Mouse (Mus musculus) heart, embryonic 14.5 days (tissue): Measurements from ENCODE around the gene Pex14. TPM values are rescaled to one million over a fixed set of nuclear protein-coding genes. Genes with fewer than 3 reads are reported as not detected.
"Not testable (repeated sequence)": the region's sequence is repeated elsewhere in the genome, so short reads cannot be mapped to it uniquely, and the experiment has no call there.

Experiments used
- ATAC-seq: fragments of 200-750 bp; cut with Nextera tagmentation; 2 replicates; pipeline ENCODE4 v1.8.0; 2017; ENCODE audit warnings: low read depth, moderate TSS enrichment; ENCODE audit not compliant: insufficient number of reproducible peaks, insufficient read depth, low FRiP score
- H3K27ac ChIP-seq, 2 experiments: fragments of 200-500 bp in 1 of 2; fragments of 300-500 bp in 1 of 2; sonication (generic) in 1 of 2; replicated peaks in 1 of 2; 2 replicates each; pipeline ENCODE4 v1.5.1; 2012 to 2014; ENCODE audit warnings: low read depth in 2 of 2, low read length in 2 of 2, control low read depth in 1 of 2, mild to moderate bottlenecking in 1 of 2, mixed read lengths in 1 of 2; ENCODE audit not compliant: control insufficient read depth in 1 of 2, insufficient read depth in 1 of 2
- H3K27me3 ChIP-seq: fragments of 300-500 bp; sonication (generic); 2 replicates; pipeline ENCODE4 v1.6.1; 2014; ENCODE audit warnings: mild to moderate bottlenecking, low read length, control low read depth; ENCODE audit not compliant: control insufficient read depth, insufficient read depth
- H3K36me3 ChIP-seq: fragments of 300-500 bp; sonication (generic); 2 replicates; pipeline ENCODE4 v1.6.1; 2014; ENCODE audit warnings: mild to moderate bottlenecking, control low read depth, low read length, mixed read lengths; ENCODE audit not compliant: control insufficient read depth, insufficient read depth
- H3K4me1 ChIP-seq, 2 experiments: fragments of 200-500 bp in 1 of 2; fragments of 300-500 bp in 1 of 2; sonication (generic) in 1 of 2; 2 replicates each; pipeline ENCODE4 v1.6.1; 2012 to 2014; ENCODE audit warnings: low read length in 2 of 2, control low read depth in 1 of 2, mixed read lengths in 1 of 2; ENCODE audit not compliant: control insufficient read depth in 2 of 2, insufficient read depth in 2 of 2
- H3K4me2 ChIP-seq: fragments of 300-500 bp; sonication (generic); 2 replicates; pipeline ENCODE4 v1.6.1; 2014; ENCODE audit warnings: mild to moderate bottlenecking, low read length
- H3K4me3 ChIP-seq, 2 experiments: fragments of 200-500 bp in 1 of 2; fragments of 300-500 bp in 1 of 2; sonication (generic) in 1 of 2; 2 replicates each; pipeline ENCODE4 v1.5.1; 2012 to 2014; ENCODE audit warnings: low read length in 2 of 2, mild to moderate bottlenecking in 2 of 2, control low read depth in 1 of 2, low read depth in 1 of 2, moderate library complexity in 1 of 2; ENCODE audit not compliant: control insufficient read depth in 1 of 2, insufficient read depth in 1 of 2
- H3K9ac ChIP-seq: fragments of 300-500 bp; sonication (generic); 2 replicates; pipeline ENCODE4 v1.6.1; 2014; ENCODE audit warnings: mild to moderate bottlenecking, low read length
- H3K9me3 ChIP-seq: fragments of 300-500 bp; sonication (generic); 2 replicates; pipeline ENCODE4 v1.6.1; 2016; ENCODE audit warnings: low read length, control low read depth; ENCODE audit not compliant: control insufficient read depth
- WGBS: fragments of 180-500 bp; shearing (Covaris S2); extraction: QIAGEN DNeasy Blood & Tissue Kit; methylation state at CpG from one replicate; pipeline ENCODE4 v1.1.7; 2014; 5-methylcytosine and 5-hydroxymethylcytosine counted together
- polyA plus RNA-seq: library from polyadenylated mRNA; unstranded; fragments of >200 nt; fragmentation: Nextera tagmentation; extraction: Ambion mirVana; gene quantifications from 2 replicates; pipeline ENCODE4 v1.2.1, GENCODE M21; 2014

The Pex14 gene
- polyA plus RNA-seq, 1 experiment from 2014 or later, result 31.2 TPM

GRCm38 (mm10) chr4:149128467-149128866 is 28.8 kb upstream of the Pex14 start:
- WGBS, result 82% methylated on average over 18 of the region's 18 CpGs
- Histone ChIP-seq H3K36me3 (peaks cover 53% of the 10 kb centered on the region), H3K4me2 (no peak overlapping the region), H3K27ac (no peak overlapping the region), H3K4me1 (peaks cover 0 to 5% of the 10 kb centered on the region in 2 experiments; a peak in 2 of 4 replicates), H3K9ac (no peak overlapping the region), H3K27me3 (no peaks in the 10 kb centered on the region), H3K9me3 (no peaks in the 10 kb centered on the region), H3K4me3 (no peak overlapping the region)
- ATAC-seq, result no peak

GRCm38 (mm10) chr4:149126663-149127062 is 27.0 kb upstream of the Pex14 start, which contains the start of gene Cort:
Cort (minus strand) TSS chr4:149126763.
- Histone ChIP-seq H3K4me2 (no peak within 1 kb of the TSS), H3K9ac (no peak within 1 kb of the TSS), H3K27me3 (no peaks in the 10 kb centered on the region), H3K9me3 (no peaks in the 10 kb centered on the region), H3K36me3 (peaks cover 50% of the 10 kb centered on the region), H3K27ac (no peak within 1 kb of the TSS), H3K4me3 (no peak within 1 kb of the TSS), H3K4me1 (peaks cover 0 to 5% of the 10 kb centered on the region in 2 experiments; a peak in 2 of 4 replicates)
- 77% methylated on average over 11 of the region's 11 CpGs for WGBS
- no peak for ATAC-seq

GRCm38 (mm10) chr4:149126115-149126509 is 26.4 kb upstream of the Pex14 start:
- H3K4me1 ChIP-seq, result peaks cover 0 to 5% of the 10 kb centered on the region in 2 experiments; a peak in 2 of 4 replicates
- 74% methylated on average over 6 of the region's 6 CpGs for WGBS
- no peaks in the 10 kb centered on the region for H3K27me3 ChIP-seq
- no peak overlapping the region for H3K4me3 ChIP-seq
- no peak overlapping the region for H3K4me2 ChIP-seq
- H3K27ac ChIP-seq, result no peak overlapping the region
- no peaks in the 10 kb centered on the region for H3K9me3 ChIP-seq
- ATAC-seq, result no peak
- peaks cover 46% of the 10 kb centered on the region for H3K36me3 ChIP-seq
- H3K9ac ChIP-seq, result no peak overlapping the region

GRCm38 (mm10) chr4:149125341-149126114 is 25.9 kb upstream of the Pex14 start:
- no peaks in the 10 kb centered on the region for H3K27me3 ChIP-seq
- H3K36me3 ChIP-seq, result peaks cover 43% of the 10 kb centered on the region
- H3K27ac ChIP-seq, result no peak overlapping the region
- WGBS, result 46% methylated on average over 11 of the region's 11 CpGs
- no peak overlapping the region for H3K9ac ChIP-seq
- H3K4me3 ChIP-seq, result no peak overlapping the region
- H3K4me1 ChIP-seq, result peaks cover 0 to 5% of the 10 kb centered on the region in 2 experiments; a peak in 2 of 4 replicates
- H3K4me2 ChIP-seq, result no peak overlapping the region
- ATAC-seq, result no peak
- no peaks in the 10 kb centered on the region for H3K9me3 ChIP-seq

DNA sequence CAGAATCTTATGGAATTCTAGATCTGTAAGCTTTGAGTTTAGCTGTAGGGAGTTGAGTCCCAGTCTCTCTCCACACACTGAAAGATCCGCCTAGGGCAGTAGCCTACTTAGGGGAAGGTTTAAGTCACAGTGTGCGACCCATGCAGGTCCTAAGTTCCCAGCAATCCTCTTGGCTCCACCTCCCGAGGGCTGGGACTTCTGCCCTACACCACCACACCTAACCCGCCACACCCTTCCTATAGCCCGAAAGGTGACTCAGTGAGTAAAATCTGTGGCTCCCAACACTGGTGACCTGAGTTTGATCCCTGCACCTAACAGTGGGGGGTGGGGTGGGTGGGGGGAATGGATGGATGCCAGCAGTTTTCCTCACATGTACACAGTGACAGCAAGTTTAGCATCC is 23.8 kb upstream of the Pex14 start:
- H3K4me2 ChIP-seq, result no peak overlapping the region
- no peak for ATAC-seq
- no peak overlapping the region for H3K9ac ChIP-seq
- 55% methylated on average over 5 of the region's 5 CpGs for WGBS
- H3K4me1 ChIP-seq, result peaks cover 0 to 5% of the 10 kb centered on the region in 2 experiments; a peak in 2 of 4 replicates
- H3K9me3 ChIP-seq, result no peaks in the 10 kb centered on the region
- H3K4me3 ChIP-seq, result no peak overlapping the region
- no peak overlapping the region for H3K27ac ChIP-seq
- peaks cover 36% of the 10 kb centered on the region for H3K36me3 ChIP-seq
- no peaks in the 10 kb centered on the region for H3K27me3 ChIP-seq

DNA sequence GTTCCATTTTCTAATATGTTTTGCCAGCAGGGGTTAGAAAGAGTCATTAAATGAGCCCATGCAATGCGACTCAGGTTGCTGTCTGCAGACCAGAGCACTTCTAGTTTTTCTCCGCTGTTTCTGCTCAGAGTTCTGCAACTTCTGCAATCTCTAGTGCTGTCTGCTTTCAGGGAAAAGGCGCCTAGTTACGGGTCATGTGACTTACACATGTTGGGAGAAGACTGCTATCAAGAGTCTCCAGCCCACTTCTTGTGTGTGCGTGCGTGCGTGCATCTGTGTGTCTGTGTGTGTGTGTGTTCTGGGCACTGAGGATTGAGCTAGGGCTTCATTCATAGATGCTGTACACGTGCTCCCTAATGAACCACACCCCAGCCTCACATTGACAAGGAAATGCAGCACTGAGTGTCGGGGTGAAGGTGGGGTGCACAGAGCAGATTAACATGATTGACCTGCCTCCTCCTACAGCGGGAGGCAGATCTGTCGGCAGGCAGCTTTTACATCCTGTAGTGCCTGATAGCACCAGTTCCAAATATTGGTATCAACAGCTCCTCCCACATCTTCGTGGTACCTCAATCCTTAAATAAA is 20.4 kb upstream of the Pex14 start:
- not testable (repeated sequence) for H3K27ac ChIP-seq, H3K9ac ChIP-seq, H3K9me3 ChIP-seq, H3K4me1 ChIP-seq, H3K4me3 ChIP-seq, H3K4me2 ChIP-seq, ATAC-seq, H3K27me3 ChIP-seq
- H3K36me3 ChIP-seq, result peaks cover 30% of the 10 kb centered on the region
- 84% methylated on average over 12 of the region's 12 CpGs for WGBS

- peak; percentile 78 for ATAC-seq
- Histone ChIP-seq H3K27ac (peak within 1 kb of the TSS in 1 of 2 experiments; percentile 33; a peak in 1 of 4 replicates), H3K36me3 (peaks cover 25% of the 10 kb centered on the region), H3K27me3 (no peaks in the 10 kb centered on the region), H3K4me3 (peak within 1 kb of the TSS; percentile 74 to 93), H3K9me3 (no peaks in the 10 kb centered on the region), H3K4me1 (peaks cover 0 to 13% of the 10 kb centered on the region in 2 experiments; a peak in 3 of 4 replicates), H3K4me2 (peak within 1 kb of the TSS; percentile 95), H3K9ac (peak within 1 kb of the TSS; percentile 91)
- WGBS, result under 1% methylated on average over 35 of the region's 35 CpGs
Measured at GRCm38 (mm10) chr4:149103875-149104561, 4.3 kb upstream of the Pex14 start, which contains the start of gene Dffa. Dffa (plus strand) TSS chr4:149104146.
